Mouse (Mus musculus): ENCODE data around the gene Glg1. TPM values are rescaled to one million over a fixed set of nuclear protein-coding genes. Genes with fewer than 3 reads are reported as not detected.
"Not testable (repeated sequence)": the region's sequence is repeated elsewhere in the genome, so short reads cannot be mapped to it uniquely, and the experiment has no call there.

Gene Glg1
- polyA plus RNA-seq, 1 experiment from 2014 or later = 43.7 TPM

- no peak overlapping the region for H3K4me3 ChIP-seq (ENCODE audit: low read length)
- H3K9ac ChIP-seq (ENCODE audit: low read depth, low read length) = no peak overlapping the region
- no peak overlapping the region for H3K27ac ChIP-seq (ENCODE audit: low read length)
- no peak overlapping the region for H3K4me2 ChIP-seq (ENCODE audit: low read depth, low read length)
- no peaks in the 10 kb centered on the region for H3K27me3 ChIP-seq (replicated peaks; ENCODE audit: control insufficient read depth, insufficient read depth, low read length)
- 92% methylated on average over 7 of the region's 7 CpGs for whole genome bisulfite sequencing
- no peak for ATAC-seq
- H3K36me3 ChIP-seq (ENCODE audit: control insufficient read depth, insufficient read depth, low read length) = no peaks in the 10 kb centered on the region
- no peaks in the 10 kb centered on the region for H3K9me3 ChIP-seq (ENCODE audit: control insufficient read depth, low read length)
- no peaks in the 10 kb centered on the region for H3K4me1 ChIP-seq (ENCODE audit: control insufficient read depth, insufficient read depth, low read length)
Measured at GRCm38 (mm10) chr8:111187470-111187869, 71.5 kb downstream of the Glg1 start.

DNA sequence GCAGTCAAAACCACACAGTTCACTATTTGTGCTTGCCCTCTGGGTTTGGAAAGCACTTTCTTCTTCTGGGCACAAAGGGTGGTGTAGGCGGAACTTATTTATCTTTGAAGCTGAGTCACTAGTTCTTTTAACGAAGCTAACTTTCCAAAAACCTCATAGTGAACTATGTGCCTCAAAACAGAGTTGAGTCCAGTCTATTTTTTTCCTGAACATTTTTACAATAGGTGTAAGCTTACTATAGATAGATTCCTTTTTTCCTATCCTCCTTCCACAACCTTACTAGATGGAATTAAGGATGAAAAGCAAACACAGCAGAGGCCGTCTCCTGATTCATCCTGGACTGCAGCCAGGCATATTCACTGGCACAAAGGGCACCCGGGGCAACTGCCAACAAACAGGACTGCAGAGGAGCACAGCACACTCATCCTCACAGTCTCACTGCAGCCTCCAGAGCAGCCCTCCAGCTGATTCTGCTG, 73.5 kb downstream of the Glg1 start:
- H3K9me3 ChIP-seq (ENCODE audit: control insufficient read depth, low read length) = no peaks in the 10 kb centered on the region
- H3K36me3 ChIP-seq (ENCODE audit: control insufficient read depth, insufficient read depth, low read length) = no peaks in the 10 kb centered on the region
- H3K27ac ChIP-seq (ENCODE audit: low read length) = no peak overlapping the region
- no peak overlapping the region for H3K4me3 ChIP-seq (ENCODE audit: low read length)
- no peak overlapping the region for H3K4me2 ChIP-seq (ENCODE audit: low read depth, low read length)
- no peaks in the 10 kb centered on the region for H3K27me3 ChIP-seq (replicated peaks; ENCODE audit: control insufficient read depth, insufficient read depth, low read length)
- no peaks in the 10 kb centered on the region for H3K4me1 ChIP-seq (ENCODE audit: control insufficient read depth, insufficient read depth, low read length)
- H3K9ac ChIP-seq (ENCODE audit: low read depth, low read length) = no peak overlapping the region
- ATAC-seq = no peak
- 65% methylated on average over 4 of the region's 4 CpGs for WGBS

GRCm38 (mm10) chr8:111171661-111172060, 87.4 kb downstream of the Glg1 start:
- no peak overlapping the region for H3K27ac ChIP-seq (ENCODE audit: low read length)
- H3K27me3 ChIP-seq (replicated peaks; ENCODE audit: control insufficient read depth, insufficient read depth, low read length) = no peaks in the 10 kb centered on the region
- H3K4me1 ChIP-seq (ENCODE audit: control insufficient read depth, insufficient read depth, low read length) = no peaks in the 10 kb centered on the region
- no peaks in the 10 kb centered on the region for H3K9me3 ChIP-seq (ENCODE audit: control insufficient read depth, low read length)
- H3K4me2 ChIP-seq (ENCODE audit: low read depth, low read length) = no peak overlapping the region
- H3K36me3 ChIP-seq (ENCODE audit: control insufficient read depth, insufficient read depth, low read length) = peaks cover 10% of the 10 kb centered on the region
- ATAC-seq = no peak
- no peak overlapping the region for H3K4me3 ChIP-seq (ENCODE audit: low read length)
- 91% methylated on average over 5 of the region's 5 CpGs for WGBS
- no peak overlapping the region for H3K9ac ChIP-seq (ENCODE audit: low read depth, low read length)

GRCm38 (mm10) chr8:111157617-111158016, 101.4 kb downstream of the Glg1 start:
- H3K9me3 ChIP-seq (ENCODE audit: control insufficient read depth, low read length) = no peaks in the 10 kb centered on the region
- H3K27me3 ChIP-seq (replicated peaks; ENCODE audit: control insufficient read depth, insufficient read depth, low read length) = no peaks in the 10 kb centered on the region
- H3K4me1 ChIP-seq (ENCODE audit: control insufficient read depth, insufficient read depth, low read length) = no peaks in the 10 kb centered on the region
- peak; percentile 56; the same call in 1 of the 2 replicates for ATAC-seq
- H3K4me3 ChIP-seq (ENCODE audit: low read length) = no peak overlapping the region
- WGBS = 54% methylated on average over 14 of the region's 14 CpGs
- peaks cover 25% of the 10 kb centered on the region for H3K36me3 ChIP-seq (ENCODE audit: control insufficient read depth, insufficient read depth, low read length)
- H3K4me2 ChIP-seq (ENCODE audit: low read depth, low read length) = no peak overlapping the region
- H3K9ac ChIP-seq (ENCODE audit: low read depth, low read length) = no peak overlapping the region
- H3K27ac ChIP-seq (ENCODE audit: low read length) = no peak overlapping the region

DNA sequence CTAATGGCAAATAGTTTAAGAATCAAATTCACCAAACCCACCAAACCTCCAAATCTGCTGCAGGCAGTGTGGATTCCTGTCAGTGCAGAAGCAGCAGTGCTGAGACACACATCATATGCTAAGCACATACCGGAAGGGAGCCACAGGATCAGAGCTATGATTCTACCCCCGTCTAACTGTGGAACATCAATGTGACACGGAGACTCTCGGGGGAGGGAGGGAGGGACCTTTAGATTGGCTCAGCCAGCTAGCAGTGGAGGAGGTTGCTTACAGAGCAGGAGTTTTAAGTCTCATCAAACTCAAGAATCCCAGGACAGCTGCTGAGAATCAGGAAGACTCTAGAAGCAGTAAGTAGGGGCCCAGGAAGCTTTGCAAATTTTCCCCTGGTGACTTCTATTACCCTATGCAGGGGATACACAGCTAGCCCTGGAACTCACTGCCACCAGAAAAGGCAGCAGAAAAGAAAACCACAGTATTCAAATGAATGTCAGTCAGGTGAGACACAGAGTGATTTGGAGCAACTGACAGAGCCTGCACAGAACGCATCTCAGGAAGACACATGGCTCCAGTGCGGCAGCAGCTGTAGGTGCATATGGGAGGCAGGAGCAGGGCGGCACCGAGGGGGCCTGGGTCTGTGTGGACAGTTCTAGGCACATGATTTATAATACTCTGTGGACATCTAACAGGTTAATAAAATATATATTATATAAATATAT, 103.1 kb downstream of the Glg1 start:
- Histone ChIP-seq H3K9ac (ENCODE audit: low read depth, low read length) (no peak overlapping the region), H3K36me3 (ENCODE audit: control insufficient read depth, insufficient read depth, low read length) (peaks cover 21% of the 10 kb centered on the region), H3K4me3 (ENCODE audit: low read length) (no peak overlapping the region), H3K27ac (ENCODE audit: low read length) (no peak overlapping the region), H3K4me1 (ENCODE audit: control insufficient read depth, insufficient read depth, low read length) (no peaks in the 10 kb centered on the region), H3K9me3 (ENCODE audit: control insufficient read depth, low read length) (no peaks in the 10 kb centered on the region), H3K4me2 (ENCODE audit: low read depth, low read length) (no peak overlapping the region), H3K27me3 (replicated peaks; ENCODE audit: control insufficient read depth, insufficient read depth, low read length) (no peaks in the 10 kb centered on the region)
- no peak for ATAC-seq
- 82% methylated on average over 8 of the region's 8 CpGs for WGBS

DNA sequence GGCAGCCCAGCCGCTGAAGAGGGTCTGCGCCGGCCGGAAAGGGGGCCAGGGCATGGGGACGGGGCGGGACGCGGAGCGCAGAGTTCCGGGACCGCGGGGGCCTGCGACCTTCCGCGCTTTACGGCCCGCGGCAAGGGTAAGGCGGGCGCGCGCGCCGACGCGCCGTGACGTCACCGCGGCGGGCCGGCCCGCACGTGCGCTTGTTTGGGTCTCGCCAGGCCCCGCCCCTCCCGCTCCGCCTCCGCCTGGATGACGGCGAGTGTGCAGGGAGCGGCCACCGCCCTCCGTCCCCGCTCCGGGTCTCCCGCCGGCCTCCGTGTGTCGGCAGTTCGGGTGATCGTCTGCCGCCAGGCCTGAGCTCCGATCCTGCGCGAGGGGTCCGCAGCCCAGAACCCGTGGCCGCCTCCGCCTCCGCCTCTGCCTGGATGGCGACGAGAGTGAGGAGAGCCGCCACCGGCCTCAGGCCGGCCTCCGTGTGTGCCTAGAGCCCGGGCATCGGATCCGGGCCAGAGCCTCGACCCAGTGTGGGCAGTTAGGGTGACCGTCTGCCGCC, 113.5 kb downstream of the Glg1 start:
- H3K4me3 ChIP-seq (ENCODE audit: low read length) = peak overlapping the region; percentile 70
- not testable (repeated sequence) for H3K9me3 ChIP-seq (ENCODE audit: control insufficient read depth, low read length); H3K27ac ChIP-seq (ENCODE audit: low read length); H3K27me3 ChIP-seq (replicated peaks; ENCODE audit: control insufficient read depth, insufficient read depth, low read length); H3K36me3 ChIP-seq (ENCODE audit: control insufficient read depth, insufficient read depth, low read length); H3K4me1 ChIP-seq (ENCODE audit: control insufficient read depth, insufficient read depth, low read length)
- H3K9ac ChIP-seq (ENCODE audit: low read depth, low read length) = peak overlapping the region; percentile 76
- under 1% methylated on average over 56 of the region's 74 CpGs for WGBS
- peak overlapping the region; percentile 71 for H3K4me2 ChIP-seq (ENCODE audit: low read depth, low read length)
- peak; percentile 95 for ATAC-seq

GRCm38 (mm10) chr8:111144901-111145459, 114.0 kb downstream of the Glg1 start:
- H3K27me3 ChIP-seq (replicated peaks; ENCODE audit: control insufficient read depth, insufficient read depth, low read length); H3K4me1 ChIP-seq (ENCODE audit: control insufficient read depth, insufficient read depth, low read length); H3K27ac ChIP-seq (ENCODE audit: low read length); H3K9me3 ChIP-seq (ENCODE audit: control insufficient read depth, low read length); H3K36me3 ChIP-seq (ENCODE audit: control insufficient read depth, insufficient read depth, low read length): not testable (repeated sequence)
- H3K9ac ChIP-seq (ENCODE audit: low read depth, low read length) = peak overlapping the region; percentile 67
- under 1% methylated on average over 56 of the region's 63 CpGs for WGBS
- peak overlapping the region; percentile 70 for H3K4me3 ChIP-seq (ENCODE audit: low read length)
- peak overlapping the region; percentile 70 for H3K4me2 ChIP-seq (ENCODE audit: low read depth, low read length)
- peak; percentile 69 for ATAC-seq

GRCm38 (mm10) chr8:111142521-111142920, 116.5 kb downstream of the Glg1 start:
- Histone ChIP-seq H3K4me1 (ENCODE audit: control insufficient read depth, insufficient read depth, low read length) (peaks cover 8% of the 10 kb centered on the region; the same call in 1 of the 2 replicates), H3K27me3 (replicated peaks; ENCODE audit: control insufficient read depth, insufficient read depth, low read length) (no peaks in the 10 kb centered on the region), H3K27ac (ENCODE audit: low read length) (no peak overlapping the region), H3K36me3 (ENCODE audit: control insufficient read depth, insufficient read depth, low read length) (no peaks in the 10 kb centered on the region), H3K9me3 (ENCODE audit: control insufficient read depth, low read length) (no peaks in the 10 kb centered on the region), H3K4me2 (ENCODE audit: low read depth, low read length) (no peak overlapping the region), H3K4me3 (ENCODE audit: low read length) (no peak overlapping the region), H3K9ac (ENCODE audit: low read depth, low read length) (no peak overlapping the region)
- no peak for ATAC-seq

- Histone ChIP-seq H3K27ac (ENCODE audit: low read length) (no peak overlapping the region), H3K4me3 (ENCODE audit: low read length) (no peak overlapping the region), H3K9me3 (ENCODE audit: control insufficient read depth, low read length) (no peaks in the 10 kb centered on the region), H3K36me3 (ENCODE audit: control insufficient read depth, insufficient read depth, low read length) (peaks cover 9% of the 10 kb centered on the region), H3K4me1 (ENCODE audit: control insufficient read depth, insufficient read depth, low read length) (no peaks in the 10 kb centered on the region), H3K9ac (ENCODE audit: low read depth, low read length) (no peak overlapping the region), H3K27me3 (replicated peaks; ENCODE audit: control insufficient read depth, insufficient read depth, low read length) (no peaks in the 10 kb centered on the region), H3K4me2 (ENCODE audit: low read depth, low read length) (no peak overlapping the region)
- 92% methylated on average over 2 of the region's 2 CpGs for WGBS
- ATAC-seq = no peak
Measured at GRCm38 (mm10) chr8:111130756-111131155, 128.3 kb downstream of the Glg1 start.
